Mouse (Mus musculus) midbrain, embryonic 16.5 days (tissue): ENCODE measurements around the gene Cyp2f2. TPM values are rescaled to one million over a fixed set of nuclear protein-coding genes. Genes with fewer than 3 reads are reported as not detected.

ENCODE experiments used
- ATAC-seq: fragments of 200-750 bp; cut with Nextera tagmentation; 2 replicates; pipeline ENCODE4 v1.8.0; 2017; ENCODE audit warnings: moderate TSS enrichment
- H3K27ac ChIP-seq: fragments of 300-500 bp; sonication (generic); 2 replicates; pipeline ENCODE4 v1.5.1; 2014; ENCODE audit warnings: mild to moderate bottlenecking, low read length, mixed read lengths
- H3K27me3 ChIP-seq: fragments of 300-500 bp; sonication (generic); 2 replicates; pipeline ENCODE4 v1.6.1; 2014; ENCODE audit warnings: low read depth, low read length, mixed read lengths; ENCODE audit not compliant: control insufficient read depth, insufficient read depth
- H3K36me3 ChIP-seq: fragments of 300-500 bp; sonication (generic); 2 replicates; pipeline ENCODE4 v1.6.1; 2014; ENCODE audit warnings: mild to moderate bottlenecking, low read length, moderate library complexity, mixed read lengths; ENCODE audit not compliant: control insufficient read depth, insufficient read depth
- H3K4me1 ChIP-seq: fragments of 300-500 bp; sonication (generic); 2 replicates; pipeline ENCODE4 v1.6.1; 2014; ENCODE audit warnings: mild to moderate bottlenecking, low read length, mixed read lengths; ENCODE audit not compliant: control insufficient read depth, insufficient read depth
- H3K4me2 ChIP-seq: fragments of 300-500 bp; sonication (generic); 2 replicates; pipeline ENCODE4 v1.6.1; 2014; ENCODE audit warnings: mild to moderate bottlenecking, low read length, mixed read lengths
- H3K4me3 ChIP-seq: fragments of 300-500 bp; sonication (generic); 2 replicates; pipeline ENCODE4 v1.5.1; 2014; ENCODE audit warnings: low read depth, mild to moderate bottlenecking, low read length, moderate library complexity, mixed read lengths
- H3K9ac ChIP-seq: fragments of 300-500 bp; sonication (generic); 2 replicates; pipeline ENCODE4 v1.6.1; 2014; ENCODE audit warnings: low read depth, low read length, mixed read lengths
- H3K9me3 ChIP-seq: fragments of 300-500 bp; sonication (generic); replicated peaks from 2 replicates; pipeline ENCODE4 v1.6.1; 2014; ENCODE audit warnings: mild to moderate bottlenecking, low read length, mixed read lengths; ENCODE audit not compliant: control insufficient read depth, poor library complexity, severe bottlenecking
- WGBS: fragments of 180-500 bp; shearing (Covaris S2); extraction: QIAGEN DNeasy Blood & Tissue Kit; methylation state at CpG from one replicate; pipeline ENCODE4 v1.1.7; 2014; 5-methylcytosine and 5-hydroxymethylcytosine counted together
- polyA plus RNA-seq: library from polyadenylated mRNA; unstranded; fragments of >200 nt; fragmentation: Nextera tagmentation; extraction: Ambion mirVana; gene quantifications from 2 replicates; pipeline ENCODE4 v1.2.1, GENCODE M21; 2015

Cyp2f2 gene
- polyA plus RNA-seq, 1 experiment from 2014 or later = not detected

DNA sequence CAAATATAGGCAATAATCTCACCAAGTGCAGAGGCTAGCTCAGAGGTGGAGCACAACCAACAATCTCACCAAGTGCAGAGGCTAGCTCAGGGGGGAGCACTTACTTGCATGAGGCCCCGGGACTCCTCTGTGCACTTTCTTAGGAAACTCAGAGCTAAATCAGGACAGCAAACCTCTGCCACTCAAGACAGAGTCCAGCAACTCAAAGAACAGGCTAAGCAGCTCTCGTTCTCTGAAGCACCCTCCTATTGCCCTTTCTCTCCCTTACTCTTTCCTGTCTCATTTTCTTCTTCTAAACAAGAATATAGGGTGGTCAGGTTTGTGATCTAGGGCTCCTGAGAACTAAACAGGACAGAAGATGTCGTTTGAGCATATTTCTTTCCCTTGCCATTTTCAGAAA lies 7.7 kb upstream of the Cyp2f2 start:
- no peaks in the 10 kb centered on the region for H3K4me1 ChIP-seq
- H3K27me3 ChIP-seq = no peaks in the 10 kb centered on the region
- no peaks in the 10 kb centered on the region for H3K36me3 ChIP-seq
- WGBS = 78% methylated on average over 3 of the region's 3 CpGs
- 0 out of 2 replicates have a peak, but pooled peaks cover 2% of the 10 kb centered on the region for H3K9me3 ChIP-seq
- no peak for ATAC-seq
- no peak overlapping the region for H3K4me3 ChIP-seq
- H3K9ac ChIP-seq = no peak overlapping the region
- no peak overlapping the region for H3K27ac ChIP-seq
- H3K4me2 ChIP-seq = no peak overlapping the region

DNA sequence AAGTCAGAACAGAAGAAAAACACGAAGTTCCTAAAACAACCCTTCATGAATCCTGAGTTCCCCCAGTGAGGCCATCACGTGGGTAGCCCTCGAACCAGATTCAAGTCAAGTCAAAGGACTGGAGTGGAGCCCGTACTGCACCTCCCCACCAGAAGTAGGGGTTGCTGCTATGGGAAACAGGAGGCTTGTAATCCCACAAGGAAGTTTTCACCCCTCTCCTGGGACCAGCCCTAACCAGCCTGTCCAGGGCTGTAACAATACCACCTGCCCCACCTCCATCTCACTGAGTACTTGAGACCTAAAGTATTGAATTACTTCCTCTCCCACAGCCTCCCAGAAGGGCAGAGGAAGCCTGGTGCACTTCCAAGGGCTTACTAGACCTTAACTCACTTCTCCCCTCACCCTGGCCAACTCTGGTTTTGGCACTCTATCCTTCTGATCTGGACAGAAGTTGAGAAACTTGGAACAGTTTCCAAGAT lies 1.6 kb upstream of the Cyp2f2 start:
- H3K4me1 ChIP-seq = no peaks in the 10 kb centered on the region
- H3K4me3 ChIP-seq = no peak overlapping the region
- no peak overlapping the region for H3K9ac ChIP-seq
- H3K9me3 ChIP-seq = no peaks in the 10 kb centered on the region
- H3K4me2 ChIP-seq = no peak overlapping the region
- H3K27ac ChIP-seq = no peak overlapping the region
- no peaks in the 10 kb centered on the region for H3K36me3 ChIP-seq
- WGBS = 72% methylated on average over 4 of the region's 4 CpGs
- H3K27me3 ChIP-seq = no peaks in the 10 kb centered on the region
- no peak for ATAC-seq

DNA sequence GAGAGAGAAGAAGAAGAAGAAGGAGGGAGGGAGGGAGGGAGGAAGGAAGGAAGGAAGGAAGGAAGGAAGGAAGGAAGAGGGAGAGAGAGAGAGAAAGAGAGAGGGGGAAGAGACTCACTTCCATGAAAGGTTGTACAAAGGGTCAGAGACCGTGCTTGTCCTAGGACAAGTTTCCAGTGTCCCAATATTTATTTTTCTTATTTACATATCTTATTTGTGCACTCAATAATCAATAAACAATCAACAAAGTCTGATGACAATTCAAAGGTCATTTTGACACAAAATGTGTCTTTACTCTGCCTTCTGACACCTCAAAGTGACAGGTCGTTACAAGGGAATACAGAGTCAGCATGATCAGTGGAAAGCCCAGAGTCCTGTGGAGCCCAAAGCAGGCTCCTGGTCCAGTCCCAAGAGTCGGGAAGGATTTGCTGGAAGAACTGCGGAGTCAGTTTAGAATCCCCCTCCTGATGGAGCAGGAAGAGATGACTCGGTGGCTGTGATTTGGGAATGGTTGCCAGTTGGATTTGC lies 4.7 kb downstream of the Cyp2f2 start:
- WGBS = 80% methylated on average over 5 of the region's 5 CpGs
- H3K9me3 ChIP-seq = no peaks in the 10 kb centered on the region
- no peak for ATAC-seq

DNA sequence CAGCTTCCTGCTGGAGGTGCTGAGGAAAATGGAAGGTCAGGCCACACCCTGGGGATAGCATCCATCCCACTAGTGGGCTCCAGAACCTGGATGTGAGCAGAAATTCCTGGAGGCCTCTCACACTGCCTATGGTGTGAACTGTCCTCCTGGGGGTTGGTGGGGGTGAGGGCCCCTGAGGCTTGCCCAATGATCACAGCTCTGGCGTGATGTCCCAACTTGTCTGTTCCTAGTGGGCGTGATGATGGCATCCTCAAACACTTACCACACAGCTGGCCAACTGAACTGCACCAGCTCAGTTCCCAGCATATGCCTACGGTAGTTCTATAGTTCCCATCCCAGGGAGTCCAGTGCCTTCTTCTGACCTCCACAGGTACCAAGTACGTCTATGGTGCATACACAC lies 5.3 kb downstream of the Cyp2f2 start:
- H3K9me3 ChIP-seq = no peaks in the 10 kb centered on the region
- no peak for ATAC-seq
- no peak overlapping the region for H3K9ac ChIP-seq
- H3K4me1 ChIP-seq = no peaks in the 10 kb centered on the region
- no peak overlapping the region for H3K27ac ChIP-seq
- H3K36me3 ChIP-seq = no peaks in the 10 kb centered on the region
- no peak overlapping the region for H3K4me2 ChIP-seq
- WGBS = 88% methylated on average over 4 of the region's 4 CpGs
- H3K27me3 ChIP-seq = no peaks in the 10 kb centered on the region
- H3K4me3 ChIP-seq = no peak overlapping the region

More for the DNA sequence above, 4.7 kb downstream of the Cyp2f2 start:
- Histone ChIP-seq H3K27ac (no peak overlapping the region), H3K4me1 (no peaks in the 10 kb centered on the region), H3K4me3 (no peak overlapping the region), H3K9ac (no peak overlapping the region), H3K4me2 (no peak overlapping the region), H3K27me3 (no peaks in the 10 kb centered on the region), H3K36me3 (no peaks in the 10 kb centered on the region)

DNA sequence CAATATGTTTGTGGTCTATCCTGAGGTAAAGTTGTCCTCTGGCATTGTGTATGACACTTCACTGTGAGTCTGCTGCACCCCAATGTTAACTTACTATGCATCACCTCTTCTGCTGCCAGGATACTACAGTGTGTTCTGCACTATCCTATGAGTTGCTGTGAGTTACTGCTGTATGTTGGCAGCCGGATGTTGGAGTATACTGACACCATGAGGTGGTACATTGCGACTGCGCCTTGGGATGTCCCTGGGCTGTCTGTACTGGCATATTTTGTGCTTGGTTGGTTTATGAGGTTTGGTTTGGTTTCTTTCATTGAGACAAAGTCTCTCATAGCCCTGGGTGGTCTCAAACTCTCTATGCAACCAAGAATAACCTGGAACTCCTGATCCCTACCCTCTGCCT lies 8.5 kb downstream of the Cyp2f2 start:
- H3K4me3 ChIP-seq = no peak overlapping the region
- 0 out of 2 replicates have a peak, but pooled peaks have one; percentile 32 for ATAC-seq
- H3K27me3 ChIP-seq = no peaks in the 10 kb centered on the region
- no peak overlapping the region for H3K4me2 ChIP-seq
- H3K9ac ChIP-seq = no peak overlapping the region
- H3K4me1 ChIP-seq = no peaks in the 10 kb centered on the region
- H3K27ac ChIP-seq = no peak overlapping the region
- H3K9me3 ChIP-seq = no peaks in the 10 kb centered on the region
- WGBS = 46% methylated on average over 3 of the region's 3 CpGs
- H3K36me3 ChIP-seq = no peaks in the 10 kb centered on the region

DNA sequence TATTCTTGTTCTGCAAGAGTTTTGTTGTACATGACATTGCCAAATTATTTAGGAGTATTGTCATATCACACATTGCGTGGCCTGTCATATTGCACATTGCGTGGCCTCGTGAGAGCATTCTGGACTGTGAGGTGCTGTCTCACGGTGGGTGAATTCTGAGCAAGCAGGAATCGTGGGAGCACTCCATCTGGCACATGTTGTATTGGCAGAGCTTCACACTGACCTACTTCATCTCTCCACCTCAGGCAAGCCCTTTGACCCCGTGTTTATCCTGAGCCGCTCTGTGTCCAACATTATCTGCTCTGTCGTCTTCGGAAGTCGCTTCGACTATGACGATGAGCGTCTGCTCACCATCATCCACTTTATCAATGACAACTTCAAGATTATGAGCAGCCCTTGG lies 9.2 kb downstream of the Cyp2f2 start:
- Histone ChIP-seq H3K4me3 (no peak overlapping the region), H3K9me3 (no peaks in the 10 kb centered on the region), H3K27ac (no peak overlapping the region), H3K27me3 (no peaks in the 10 kb centered on the region), H3K9ac (no peak overlapping the region), H3K4me2 (no peak overlapping the region), H3K4me1 (no peaks in the 10 kb centered on the region), H3K36me3 (no peaks in the 10 kb centered on the region)
- 91% methylated on average over 13 of the region's 13 CpGs for whole genome bisulfite sequencing
- ATAC-seq = no peak

DNA sequence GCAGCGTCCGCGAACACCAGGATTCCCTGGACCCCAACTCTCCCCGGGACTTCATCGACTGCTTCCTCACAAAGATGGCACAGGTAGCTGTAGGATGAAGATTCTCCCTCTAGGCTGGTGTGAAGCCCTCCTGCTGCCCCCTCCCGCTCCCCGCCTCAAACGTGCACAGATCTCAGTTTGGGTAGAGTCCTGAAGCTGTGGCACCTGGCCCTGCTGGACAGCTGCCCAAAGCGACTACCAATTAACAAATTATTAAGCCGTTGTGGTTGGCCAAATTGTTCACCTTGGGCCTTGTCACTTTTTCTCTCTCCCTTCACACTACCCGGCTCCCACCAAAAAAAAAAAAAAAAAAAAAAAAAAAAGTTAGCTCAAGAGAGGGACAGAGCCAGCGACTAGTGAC lies 10.1 kb downstream of the Cyp2f2 start:
- no peaks in the 10 kb centered on the region for H3K4me1 ChIP-seq
- no peaks in the 10 kb centered on the region for H3K27me3 ChIP-seq
- no peaks in the 10 kb centered on the region for H3K9me3 ChIP-seq
- no peak overlapping the region for H3K4me2 ChIP-seq
- ATAC-seq = no peak
- H3K4me3 ChIP-seq = no peak overlapping the region
- no peak overlapping the region for H3K27ac ChIP-seq
- no peaks in the 10 kb centered on the region for H3K36me3 ChIP-seq
- no peak overlapping the region for H3K9ac ChIP-seq
- 89% methylated on average over 12 of the region's 12 CpGs for WGBS

DNA sequence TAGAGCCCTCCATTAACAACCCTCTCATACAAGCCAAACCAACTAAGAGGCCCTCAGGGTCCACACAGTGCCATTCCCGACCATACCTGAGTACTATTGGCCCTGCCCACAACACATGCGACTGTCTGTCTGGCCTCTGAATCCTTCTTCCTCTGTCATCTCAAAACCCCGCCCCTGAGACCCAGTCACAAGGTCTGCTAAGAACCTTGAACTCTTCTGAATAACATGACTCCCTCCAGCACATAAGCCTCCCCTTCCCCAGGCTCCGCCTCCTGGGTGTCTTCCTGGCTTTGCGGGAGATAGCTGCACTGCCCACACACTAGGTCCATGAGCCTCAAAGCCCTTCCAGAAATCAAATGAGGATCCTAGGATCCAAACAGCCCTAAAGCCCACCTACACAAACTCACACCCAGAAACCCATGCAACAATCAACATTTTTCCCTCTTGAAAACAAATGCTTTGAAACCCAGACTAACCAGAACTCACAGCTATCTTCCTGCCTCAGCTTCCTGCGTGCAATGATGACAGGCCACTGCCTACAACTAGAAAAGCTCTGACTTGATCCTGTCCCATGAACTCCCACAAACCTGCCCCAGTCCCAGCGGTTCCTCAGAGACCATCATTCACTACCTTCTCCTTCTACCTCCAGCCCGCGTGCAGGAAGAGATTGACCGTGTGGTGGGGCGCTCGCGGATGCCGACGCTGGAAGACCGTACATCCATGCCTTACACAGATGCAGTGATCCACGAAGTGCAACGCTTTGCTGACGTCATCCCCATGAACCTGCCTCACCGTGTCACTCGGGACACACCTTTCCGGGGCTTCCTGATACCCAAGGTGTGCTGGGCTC lies 11.0 kb downstream of the Cyp2f2 start:
- no peak overlapping the region for H3K9ac ChIP-seq
- H3K36me3 ChIP-seq = no peaks in the 10 kb centered on the region
- 89% methylated on average over 22 of the region's 22 CpGs for WGBS
- H3K9me3 ChIP-seq = no peaks in the 10 kb centered on the region
- no peak for ATAC-seq
- H3K27me3 ChIP-seq = no peaks in the 10 kb centered on the region
- H3K4me1 ChIP-seq = no peaks in the 10 kb centered on the region
- H3K27ac ChIP-seq = no peak overlapping the region
- no peak overlapping the region for H3K4me2 ChIP-seq
- H3K4me3 ChIP-seq = no peak overlapping the region

DNA sequence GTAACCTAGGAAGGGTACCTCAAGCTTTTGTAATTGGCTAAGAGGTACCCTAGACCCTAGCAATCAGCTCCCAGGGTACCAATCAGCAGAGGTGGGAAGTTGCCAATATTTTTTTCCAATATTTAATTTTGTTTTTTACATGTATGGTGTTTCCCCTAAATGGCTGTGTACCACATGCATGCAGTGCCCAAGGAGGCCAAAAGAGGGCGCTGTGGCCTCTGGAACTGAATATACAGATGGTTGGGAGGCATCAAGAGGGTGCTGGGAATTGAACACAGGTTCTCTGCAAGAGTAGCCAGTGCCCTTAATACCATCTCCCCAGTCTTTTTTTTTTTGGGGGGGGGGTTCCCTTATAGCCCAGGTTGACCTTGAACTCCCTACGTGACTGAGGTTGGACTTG lies 11.7 kb downstream of the Cyp2f2 start:
- Histone ChIP-seq H3K9me3 (no peaks in the 10 kb centered on the region), H3K27me3 (no peaks in the 10 kb centered on the region), H3K9ac (no peak overlapping the region), H3K4me2 (no peak overlapping the region), H3K4me1 (no peaks in the 10 kb centered on the region), H3K4me3 (no peak overlapping the region), H3K36me3 (no peaks in the 10 kb centered on the region), H3K27ac (no peak overlapping the region)
- whole genome bisulfite sequencing = 64% methylated on average over 2 of the region's 2 CpGs
- no peak for ATAC-seq
